ENCODE assay signal across 9 mouse cellular contexts in the genomic region with DNA sequence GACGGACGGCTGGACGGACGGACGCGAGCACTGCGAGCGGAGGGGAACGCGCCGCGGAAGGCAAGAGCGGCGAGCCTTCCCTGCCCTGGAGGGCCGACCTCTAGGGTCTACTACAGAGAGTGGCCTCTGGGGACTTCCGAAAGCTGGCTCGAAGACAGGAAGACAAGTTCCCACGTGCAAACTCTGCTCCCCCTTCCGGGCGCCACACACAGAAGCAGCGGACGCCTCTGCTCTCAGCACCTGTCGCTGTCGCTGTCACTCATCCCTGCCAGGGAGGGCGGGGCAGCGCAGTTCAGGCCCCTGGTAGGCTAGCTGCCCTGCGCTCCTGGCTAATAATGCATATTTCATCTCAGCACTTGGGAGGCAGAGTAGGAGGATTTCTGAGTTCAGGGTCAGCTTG. TPM values are rescaled to one million over a fixed set of nuclear protein-coding genes. Genes with fewer than 3 reads are reported as not detected.
A peak's percentile ranks its signal among the peaks of the same experiment; 100 is the strongest.
DNase-seq lines count a peak whose midpoint lies in the region; ATAC-seq lines count a peak whose summit lies in the region.
"Had no signal": no experiment of that assay in that cellular context is flagged by ENCODE, and none has a peak within 500 bp of the region (broad histone marks: within the 10 kb centered on the region; RNA-seq: fewer than 3 reads in every experiment).

No protein-coding gene starts in this region.

- DNase-seq in CD8-positive naive resting alpha-beta T cell, adult 2 months (ENCODE audit: low read depth in 2 of 2, low spot score in 2 of 2), result peak; percentile 66 to 73
- peak; percentile 90 for DNase-seq in ZHBTc4 (ENCODE audit: low read depth, low spot score)
- peak; percentile 4 for DNase-seq in fat pad, adult 2 months (ENCODE audit: extremely low read depth, low read depth, low spot score)
- DNase-seq in heart, postnatal 4 days, result peak; percentile 54
- DNase-seq in layer of hippocampus, postnatal 10 days (ENCODE audit: low spot score in 2 of 2), result peak; percentile 25 to 33
- DNase-seq in spleen, postnatal 14 days (ENCODE audit: low spot score in 2 of 2), result peak; percentile 15 to 39
- DNase-seq in right cerebral cortex, adult 2 months (ENCODE audit: low spot score in 2 of 2), result no peak

- ATAC-seq in megakaryocyte progenitor cell, adult 5-6 weeks (replicated peaks; ENCODE audit: poor library complexity), result peak; percentile 99

RNA-seq across cellular contexts. Expression of gene Boll, which starts 0.3 kb away (rescaled TPM):
- under 1 TPM in 1 of 2 experiments, not detected in 1; 0.36 TPM for total RNA-seq in heart, postnatal 4 days (2021)
- not detected for total RNA-seq in layer of hippocampus, postnatal 10 days (2021)
- total RNA-seq in megakaryocyte progenitor cell, adult 5-6 weeks (2015), result 0.07 and 0.25 TPM in 2 replicates
- total RNA-seq in megakaryocyte progenitor cell, adult 5-6 weeks (2017), result not detected in 2 replicates
- total RNA-seq: gastrocnemius, adult 8-10 months had no signal

RNA-seq across cellular contexts. Expression of gene Plcl1, which starts 42.1 kb away (rescaled TPM):
- 1 to 10 TPM; 4.4 TPM for total RNA-seq in heart, postnatal 4 days (2021)
- 10 to 100 TPM; 11.7 to 12.3 TPM for total RNA-seq in layer of hippocampus, postnatal 10 days (2021)
- 0.12 and 0.42 TPM in 2 replicates for total RNA-seq in megakaryocyte progenitor cell, adult 5-6 weeks (2015)
- not detected in 2 replicates for total RNA-seq in megakaryocyte progenitor cell, adult 5-6 weeks (2017)

Comparison
In these comparisons a context has a peak if more than half of its experiments do, and no peak if none do; other contexts are left out.
1. DNase-seq: peak in CD8-positive naive resting alpha-beta T cell, adult 2 months (2 of 2), ZHBTc4 (single experiment), fat pad, adult 2 months (single experiment), heart, postnatal 4 days (single experiment), layer of hippocampus, postnatal 10 days (2 of 2) and spleen, postnatal 14 days (2 of 2); none in right cerebral cortex, adult 2 months (0 of 2).